Mouse (Mus musculus) G1E (cell line): ENCODE data around the gene Btg3. TPM values are rescaled to one million over a fixed set of nuclear protein-coding genes. Genes with fewer than 3 reads are reported as not detected.

ENCODE experiments used
- ATAC-seq: 2 replicates; pipeline ENCODE4 v1.8.0; 2016; ENCODE audit warnings: mild to moderate bottlenecking; ENCODE audit not compliant: insufficient number of reproducible peaks, poor library complexity, low FRiP score, severe bottlenecking; ENCODE audit errors: extremely low read depth
- DNase-seq: peaks from one replicate; pipeline ENCODE4 v3.0.0; 2012; ENCODE audit warnings: low spot score
- H3K27me3 ChIP-seq: 2 replicates; pipeline ENCODE4 v1.6.1; 2012; ENCODE audit warnings: mild to moderate bottlenecking, low read length, inconsistent platforms; ENCODE audit not compliant: insufficient read depth
- H3K36me3 ChIP-seq: replicated peaks from 2 replicates; pipeline ENCODE3; 2012; ENCODE audit warnings: mild to moderate bottlenecking, inconsistent platforms
- H3K4me1 ChIP-seq: 2 replicates; pipeline ENCODE4 v1.6.1; 2012; ENCODE audit warnings: low read depth, low read length, inconsistent platforms, mixed read lengths; ENCODE audit not compliant: insufficient read depth
- H3K4me3 ChIP-seq: 2 replicates; pipeline ENCODE4 v1.5.1; 2012; ENCODE audit warnings: low read depth, mild to moderate bottlenecking, inconsistent platforms, low read length, moderate library complexity, mixed read lengths
- H3K9me3 ChIP-seq: replicated peaks from 2 replicates; pipeline ENCODE4 v1.6.1; 2012; ENCODE audit warnings: inconsistent platforms
- CTCF ChIP-seq: IDR thresholded peaks from 2 replicates; pipeline ENCODE4 v1.5.1; 2012; ENCODE audit warnings: low read depth, low read length, inconsistent platforms, mixed read lengths
- GATA1 ChIP-seq: IDR thresholded peaks from 2 replicates; pipeline ENCODE4 v1.6.1; 2012; ENCODE audit warnings: borderline replicate concordance, low read length, inconsistent platforms, mixed read lengths
- GATA2 ChIP-seq: IDR thresholded peaks from 2 replicates; pipeline ENCODE4 v1.6.1; 2012; ENCODE audit warnings: low read depth, low read length, inconsistent platforms, borderline replicate concordance
- POLR2AphosphoS5 ChIP-seq: IDR thresholded peaks from 2 replicates; pipeline ENCODE4 v1.6.1; 2012; ENCODE audit warnings: low read depth, low read length, inconsistent platforms; ENCODE audit not compliant: insufficient replicate concordance
- TAL1 ChIP-seq: conservative IDR thresholded peaks from 2 replicates; pipeline ENCODE4 v1.6.1; 2012; ENCODE audit warnings: low read depth, low read length, inconsistent platforms, mixed read lengths
- polyA plus RNA-seq: library from polyadenylated mRNA; stranded (reverse); fragments of >175 nt; gene quantifications from 2 replicates; pipeline ENCODE4 v1.2.3, GENCODE M21; 2012
- total RNA-seq, 2 experiments: library from RNA; stranded (forward) in 1 of 2; stranded (reverse) in 1 of 2; fragments of 200-1000 nt in 1 of 2; fragments of >200 nt in 1 of 2; fragmentation: Nextera tagmentation in 1 of 2; gene quantifications; 2 replicates each; pipeline ENCODE4 v1.2.3; 2014 to 2017

Gene Btg3
- total and polyA plus RNA-seq, 3 experiments: 11.1 to 37.2 (median 13.3) TPM

GRCm38 (mm10) chr16:78294606-78295275 lies 82.3 kb downstream of the Btg3 start:
- Histone ChIP-seq H3K36me3 (no peaks in the 10 kb centered on the region), H3K4me1 (no peaks in the 10 kb centered on the region), H3K4me3 (no peak overlapping the region), H3K27me3 (no peaks in the 10 kb centered on the region), H3K9me3 (peaks cover 7% of the 10 kb centered on the region)
- TF ChIP-seq POLR2AphosphoS5 (no peak), CTCF (no peak), TAL1 (no peak), GATA2 (no peak), GATA1 (no peak)
- DNase-seq (no peak), ATAC-seq (no peak)

DNA sequence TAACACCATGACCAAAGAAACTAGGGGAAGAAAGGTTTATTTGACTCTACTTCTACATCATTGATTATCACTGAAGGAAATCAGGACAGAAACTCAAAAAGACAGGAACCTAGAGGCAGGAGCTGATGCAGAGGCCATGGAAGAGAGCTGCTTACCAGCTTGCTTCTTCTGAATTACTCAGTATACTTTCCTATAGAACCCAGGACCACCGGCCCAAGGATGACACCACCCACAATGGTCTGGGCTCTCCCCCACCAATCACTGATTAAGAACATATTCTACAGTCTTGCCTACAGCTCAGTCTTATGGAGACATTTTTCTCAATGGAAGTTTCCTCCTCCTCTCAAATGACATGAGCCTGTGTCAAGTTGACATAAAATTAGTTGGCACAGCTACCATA lies 82.9 kb downstream of the Btg3 start:
- H3K4me3 ChIP-seq: no peak overlapping the region
- DNase-seq (no peak), ATAC-seq (no peak)
- H3K27me3 ChIP-seq: no peaks in the 10 kb centered on the region
- no peaks in the 10 kb centered on the region for H3K4me1 ChIP-seq
- TF ChIP-seq CTCF (no peak), GATA1 (no peak), TAL1 (no peak), POLR2AphosphoS5 (no peak), GATA2 (no peak)
- H3K9me3 ChIP-seq: peaks cover 3% of the 10 kb centered on the region
- no peaks in the 10 kb centered on the region for H3K36me3 ChIP-seq

DNA sequence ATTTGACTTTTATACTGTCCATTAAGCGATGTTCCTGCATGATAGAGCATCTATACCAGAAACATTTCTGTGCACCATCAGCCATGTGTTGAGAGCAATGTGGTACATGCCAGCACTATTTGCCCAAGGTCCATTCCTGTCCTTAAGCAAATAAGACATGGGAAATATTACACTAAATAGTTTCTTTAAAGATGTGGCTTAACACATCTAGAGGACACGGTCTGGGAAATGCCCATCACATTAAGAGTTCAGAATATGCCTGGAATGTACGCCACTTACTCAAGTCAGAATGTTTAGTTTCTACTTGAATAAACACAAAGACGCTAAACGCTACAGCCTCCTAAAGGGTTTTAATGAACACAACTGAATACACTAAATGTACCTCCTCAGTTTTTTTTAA lies 93.8 kb downstream of the Btg3 start:
- H3K27me3 ChIP-seq: no peaks in the 10 kb centered on the region
- H3K9me3 ChIP-seq: peaks cover 10% of the 10 kb centered on the region
- no peak for DNase-seq
- no peaks in the 10 kb centered on the region for H3K4me1 ChIP-seq
- H3K4me3 ChIP-seq: no peak overlapping the region
- no peaks in the 10 kb centered on the region for H3K36me3 ChIP-seq
- ATAC-seq: no peak
- TF ChIP-seq GATA1: no peak
- no peak for TF ChIP-seq TAL1
- TF ChIP-seq GATA2: no peak
- TF ChIP-seq POLR2AphosphoS5: no peak
- no peak for TF ChIP-seq CTCF

Other genes starting within 250 kb of the Btg3 start
- gene Cxadr, start 75.7 kb downstream of the Btg3 start, total RNA-seq (2014; fragmentation: Nextera tagmentation): not detected in 2 replicates
- gene Cxadr, start 75.7 kb downstream of the Btg3 start, total RNA-seq (2017): 0.06 and 0.22 TPM in 2 replicates
- gene Cxadr, start 75.7 kb downstream of the Btg3 start, polyA plus RNA-seq: not detected in 2 replicates
- gene D16Ertd472e, start 199.5 kb upstream of the Btg3 start, total RNA-seq (2014; fragmentation: Nextera tagmentation): not detected in 2 replicates
- gene D16Ertd472e, start 199.5 kb upstream of the Btg3 start, total RNA-seq (2017): not detected in 2 replicates
- gene D16Ertd472e, start 199.5 kb upstream of the Btg3 start, polyA plus RNA-seq: not detected in 2 replicates